Comparison of ENCODE assay signal across 13 mouse cellular contexts in the genomic region with DNA sequence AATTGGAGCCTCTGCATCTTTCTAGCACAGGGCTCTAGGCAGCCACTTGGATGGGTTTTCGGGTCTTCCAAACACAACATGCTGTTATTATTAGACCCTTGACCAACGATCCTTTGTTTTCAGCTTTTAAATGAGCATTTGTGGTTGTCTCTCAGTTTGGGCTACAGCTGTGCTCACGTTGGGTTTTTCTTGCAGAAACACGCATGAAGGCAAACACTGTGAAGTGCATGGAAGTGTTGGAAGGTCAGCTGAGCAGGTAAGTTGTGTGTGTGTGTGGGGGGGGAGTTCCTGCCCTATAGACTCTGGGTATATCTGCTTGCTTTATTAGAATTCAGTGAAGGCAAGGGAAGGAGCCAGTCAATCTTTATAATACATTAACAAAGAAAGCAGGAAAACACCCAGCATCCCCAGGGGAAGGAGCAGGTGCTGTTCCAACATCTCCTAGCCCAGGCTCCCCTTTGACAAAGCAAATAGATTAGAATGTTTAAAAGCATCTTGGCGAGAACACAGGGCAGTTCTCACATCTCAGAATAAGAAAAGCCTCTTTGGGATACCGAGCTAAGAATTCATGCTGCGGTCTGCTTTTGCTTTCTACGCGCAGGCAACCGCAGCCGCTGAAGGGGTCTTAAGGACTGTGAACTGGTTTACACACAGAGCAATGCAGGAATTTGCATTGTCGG.
A peak's percentile ranks its signal among the peaks of the same experiment; 100 is the strongest.
DNase-seq lines count a peak whose midpoint lies in the region; ATAC-seq and TF ChIP-seq lines count a peak whose summit lies in the region.
"Had no signal": no experiment of that assay in that cellular context is flagged by ENCODE, and none has a peak within 500 bp of the region (broad histone marks: within the 10 kb centered on the region; RNA-seq: fewer than 3 reads in every experiment).

No protein-coding gene starts in this region.

- WGBS in forebrain, embryonic 12.5 days = 8% methylated on average over 12 of the region's 12 CpGs
- 21% methylated on average over 12 of the region's 12 CpGs for WGBS in limb, embryonic 11.5 days
- WGBS in neural tube, embryonic 14.5 days = 27% methylated on average over 12 of the region's 12 CpGs

- H3K4me3 ChIP-seq in layer of hippocampus, adult 2 months = peak overlapping the region; percentile 37
- no peak overlapping the region for H3K4me3 ChIP-seq in forebrain, embryonic 12.5 days (replicated peaks)
- H3K4me3 ChIP-seq in limb, embryonic 11.5 days (ENCODE audit: low read depth, low read length) = no peak overlapping the region
- no peak overlapping the region for H3K4me3 ChIP-seq in neural tube, embryonic 14.5 days (ENCODE audit: low read depth, low read length)

- TF ChIP-seq CTCF in layer of hippocampus, adult 2 months (conservative IDR thresholded peaks at IDR 0.05) = no peak

- intact Hi-C loops in heart, postnatal 10 days (cut with DNase I) = no loop called here

- no peaks in the 10 kb centered on the region for H3K9me3 ChIP-seq in forebrain, embryonic 12.5 days
- H3K9me3 ChIP-seq in limb, embryonic 11.5 days (ENCODE audit: control insufficient read depth, low read length) = no peaks in the 10 kb centered on the region
- H3K9me3 ChIP-seq in neural tube, embryonic 14.5 days (ENCODE audit: control insufficient read depth, low read length) = no peaks in the 10 kb centered on the region

- peaks cover 41% of the 10 kb centered on the region for H3K4me1 ChIP-seq in forebrain, embryonic 12.5 days
- peaks cover 16% of the 10 kb centered on the region for H3K4me1 ChIP-seq in limb, embryonic 11.5 days (ENCODE audit: control insufficient read depth, insufficient read depth, low read length)
- peaks cover 12% of the 10 kb centered on the region for H3K4me1 ChIP-seq in neural tube, embryonic 14.5 days (ENCODE audit: control insufficient read depth, insufficient read depth, low read length)

- no peak for DNase-seq in layer of hippocampus, adult 2 months (ENCODE audit: low spot score in 2 of 2)
- DNase-seq in layer of hippocampus, adult 9-11 months = no peak
- DNase-seq in limb, embryonic 11.5 days (ENCODE audit: low spot score) = no peak
- no peak for DNase-seq in kidney, adult 8-10 months
- DNase-seq in layer of hippocampus, adult 9-10 months (ENCODE audit: low spot score) = no peak
- no peak for DNase-seq in heart, postnatal 10 days
- DNase-seq: gastrocnemius, postnatal 14 days; kidney, adult 18-20 months; lung, postnatal 10 days; spleen, adult 18-20 months; thymus, postnatal 25 days had no signal

- peak overlapping the region; percentile 83 for H3K27ac ChIP-seq in layer of hippocampus, adult 2 months
- peak overlapping the region; percentile 91 for H3K27ac ChIP-seq in forebrain, embryonic 12.5 days
- H3K27ac ChIP-seq in limb, embryonic 11.5 days (replicated peaks; ENCODE audit: low read depth, low read length) = peak overlapping the region; percentile 43
- peak overlapping the region; percentile 59; the same call in 1 of the 2 replicates for H3K27ac ChIP-seq in neural tube, embryonic 14.5 days (ENCODE audit: low read depth, low read length)

- H3K27me3 ChIP-seq in forebrain, embryonic 12.5 days = peaks cover 22% of the 10 kb centered on the region
- H3K27me3 ChIP-seq in limb, embryonic 11.5 days (ENCODE audit: control insufficient read depth, insufficient read depth, low read length) = no peaks in the 10 kb centered on the region
- H3K27me3 ChIP-seq in neural tube, embryonic 14.5 days (ENCODE audit: control insufficient read depth, insufficient read depth, low read length) = no peaks in the 10 kb centered on the region

- peak overlapping the region; percentile 32 for H3K4me2 ChIP-seq in forebrain, embryonic 12.5 days
- H3K4me2 ChIP-seq in limb, embryonic 11.5 days (ENCODE audit: low read depth, severe bottlenecking) = peak overlapping the region; percentile 16; the same call in 1 of the 2 replicates
- H3K4me2 ChIP-seq in neural tube, embryonic 14.5 days (ENCODE audit: low read depth, low read length) = peak overlapping the region; percentile 11

- no peak overlapping the region for H3K9ac ChIP-seq in forebrain, embryonic 12.5 days
- peak overlapping the region; percentile 17; the same call in 1 of the 2 replicates for H3K9ac ChIP-seq in limb, embryonic 11.5 days (ENCODE audit: low read length)
- no peak overlapping the region for H3K9ac ChIP-seq in neural tube, embryonic 14.5 days (replicated peaks; ENCODE audit: low read depth, low read length)

- no peaks in the 10 kb centered on the region for H3K36me3 ChIP-seq in forebrain, embryonic 12.5 days (replicated peaks)
- no peaks in the 10 kb centered on the region for H3K36me3 ChIP-seq in limb, embryonic 11.5 days (ENCODE audit: control insufficient read depth, insufficient read depth, low read length)
- no peaks in the 10 kb centered on the region for H3K36me3 ChIP-seq in neural tube, embryonic 14.5 days (ENCODE audit: control insufficient read depth, insufficient read depth, low read length)

- peak; percentile 61 for ATAC-seq in forebrain, embryonic 12.5 days (ENCODE audit: low FRiP score)
- ATAC-seq in limb, embryonic 11.5 days (ENCODE audit: insufficient number of reproducible peaks, low FRiP score, low TSS enrichment, low read depth) = no peak
- no peak for ATAC-seq in neural tube, embryonic 14.5 days (ENCODE audit: low read depth)
